Mouse (Mus musculus) lung, postnatal 0 days (tissue): Measurements from ENCODE around the gene Rpl35. TPM values are rescaled to one million over a fixed set of nuclear protein-coding genes. Genes with fewer than 3 reads are reported as not detected.

Experiments used
- ATAC-seq: fragments of 200-750 bp; cut with Nextera tagmentation; 2 replicates; pipeline ENCODE4 v1.8.0; 2017; ENCODE audit warnings: moderate library complexity
- DNase-seq: peaks from one replicate; pipeline ENCODE4 v3.0.0-alpha.2; 2016; ENCODE audit warnings: low spot score
- H3K27ac ChIP-seq: fragments of 300-500 bp; sonication (generic); 2 replicates; pipeline ENCODE4 v1.5.1; 2014; ENCODE audit warnings: antibody characterized with exemption, mild to moderate bottlenecking, low read length, mixed read lengths
- H3K27me3 ChIP-seq: fragments of 300-500 bp; sonication (generic); replicated peaks from 2 replicates; pipeline ENCODE4 v1.6.1; 2014; ENCODE audit warnings: low read length, mixed read lengths; ENCODE audit not compliant: insufficient read depth
- H3K36me3 ChIP-seq: fragments of 300-500 bp; sonication (generic); 2 replicates; pipeline ENCODE4 v1.6.1; 2014; ENCODE audit warnings: low read length, mixed read lengths; ENCODE audit not compliant: insufficient read depth
- H3K4me1 ChIP-seq: fragments of 300-500 bp; sonication (generic); 2 replicates; pipeline ENCODE4 v1.6.1; 2014; ENCODE audit warnings: antibody characterized with exemption, low read depth, low read length, mixed read lengths; ENCODE audit not compliant: insufficient read depth
- H3K4me2 ChIP-seq: fragments of 300-500 bp; sonication (generic); replicated peaks from 2 replicates; pipeline ENCODE4 v1.6.1; 2014; ENCODE audit warnings: low read depth, mild to moderate bottlenecking, low read length, moderate library complexity, mixed read lengths
- H3K4me3 ChIP-seq: fragments of 300-500 bp; sonication (generic); 2 replicates; pipeline ENCODE4 v1.5.1; 2014; ENCODE audit warnings: low read depth, low read length
- H3K9ac ChIP-seq: fragments of 300-500 bp; sonication (generic); replicated peaks from 2 replicates; pipeline ENCODE4 v1.6.1; 2014; ENCODE audit warnings: low read depth, mild to moderate bottlenecking
- H3K9me3 ChIP-seq: fragments of 300-500 bp; sonication (generic); 2 replicates; pipeline ENCODE4 v1.6.1; 2016; ENCODE audit warnings: low read length, mixed read lengths
- CTCF ChIP-seq: IDR thresholded peaks from 2 replicates; pipeline ENCODE4 v1.5.1; 2016; ENCODE audit warnings: antibody characterized with exemption, mild to moderate bottlenecking
- EP300 ChIP-seq: IDR thresholded peaks from 2 replicates; pipeline ENCODE4 v1.6.1; 2016; ENCODE audit warnings: antibody characterized with exemption, mild to moderate bottlenecking, control low read depth
- WGBS: fragments of 180-500 bp; shearing (Covaris S2); extraction: QIAGEN DNeasy Blood & Tissue Kit; methylation state at CpG from one replicate; pipeline ENCODE4 v1.1.7; 2014; 5-methylcytosine and 5-hydroxymethylcytosine counted together
- polyA plus RNA-seq: library from polyadenylated mRNA; unstranded; fragments of >200 nt; fragmentation: Nextera tagmentation; extraction: Ambion mirVana; gene quantifications from 2 replicates; pipeline ENCODE4 v1.2.1, GENCODE M21; 2015

Rpl35 gene
- polyA plus RNA-seq, 1 experiment from 2014 or later, result 675 TPM

DNA sequence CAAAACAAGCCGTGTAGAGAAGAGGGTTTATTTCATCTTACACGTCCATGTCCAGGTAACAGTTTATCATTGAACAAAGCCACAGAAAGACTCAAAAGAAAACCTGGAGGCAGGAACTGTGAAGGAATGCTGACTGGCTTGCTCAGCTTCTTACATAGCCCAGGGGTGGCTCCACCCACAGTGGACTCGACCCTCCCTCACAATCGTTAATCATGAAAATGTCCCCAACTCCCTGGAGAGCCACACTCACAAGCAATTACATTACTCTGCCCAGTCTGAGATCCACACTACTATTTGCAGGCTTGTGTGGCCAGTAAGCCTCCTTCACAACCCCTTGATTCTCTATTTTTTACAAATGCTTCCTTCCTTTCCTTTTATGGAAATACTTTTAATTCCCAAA is 41.2 kb downstream of the Rpl35 start:
- no peak for DNase-seq
- H3K36me3 ChIP-seq, result no peaks in the 10 kb centered on the region
- H3K4me2 ChIP-seq, result no peak overlapping the region
- H3K4me3 ChIP-seq, result no peak overlapping the region
- ATAC-seq, result no peak
- no peak overlapping the region for H3K9ac ChIP-seq
- WGBS, result 16% methylated on average over 4 of the region's 4 CpGs
- H3K9me3 ChIP-seq, result no peaks in the 10 kb centered on the region
- no peaks in the 10 kb centered on the region for H3K4me1 ChIP-seq
- no peak for TF ChIP-seq EP300
- TF ChIP-seq CTCF, result no peak
- H3K27me3 ChIP-seq, result no peaks in the 10 kb centered on the region
- no peak overlapping the region for H3K27ac ChIP-seq

DNA sequence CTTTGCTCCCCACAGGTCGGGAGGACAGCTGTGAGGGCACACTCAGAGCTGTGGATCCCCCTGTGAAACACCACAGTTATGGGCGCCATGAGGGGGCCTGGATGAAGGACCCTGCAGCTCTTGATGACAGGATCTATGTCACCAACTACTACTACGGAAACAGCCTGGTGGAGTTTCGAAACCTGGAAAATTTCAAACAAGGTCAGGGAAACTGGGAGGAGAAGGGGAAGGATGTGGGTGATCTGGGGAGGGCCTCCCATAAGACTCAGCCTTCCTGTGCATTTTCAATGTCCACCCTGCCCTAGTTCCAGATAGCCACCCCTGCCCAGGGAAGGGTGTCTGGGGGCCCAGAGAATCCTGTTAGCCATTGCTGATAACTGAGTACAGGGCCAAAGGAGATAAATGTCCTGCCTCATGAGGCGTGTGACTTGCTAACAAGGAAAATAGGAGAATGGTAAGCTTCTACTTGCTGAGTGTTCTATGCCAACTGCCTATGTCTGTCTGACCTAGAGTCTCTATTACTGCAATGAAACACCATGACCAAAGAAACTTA is 47.7 kb downstream of the Rpl35 start:
- Histone ChIP-seq H3K36me3 (no peaks in the 10 kb centered on the region), H3K4me1 (no peaks in the 10 kb centered on the region), H3K4me2 (no peak overlapping the region), H3K4me3 (no peak overlapping the region), H3K27ac (no peak overlapping the region), H3K9me3 (no peaks in the 10 kb centered on the region), H3K9ac (no peak overlapping the region), H3K27me3 (no peaks in the 10 kb centered on the region)
- DNase-seq, result no peak
- ATAC-seq, result no peak
- TF ChIP-seq EP300 (no peak), CTCF (no peak)
- WGBS, result 76% methylated on average over 5 of the region's 5 CpGs

DNA sequence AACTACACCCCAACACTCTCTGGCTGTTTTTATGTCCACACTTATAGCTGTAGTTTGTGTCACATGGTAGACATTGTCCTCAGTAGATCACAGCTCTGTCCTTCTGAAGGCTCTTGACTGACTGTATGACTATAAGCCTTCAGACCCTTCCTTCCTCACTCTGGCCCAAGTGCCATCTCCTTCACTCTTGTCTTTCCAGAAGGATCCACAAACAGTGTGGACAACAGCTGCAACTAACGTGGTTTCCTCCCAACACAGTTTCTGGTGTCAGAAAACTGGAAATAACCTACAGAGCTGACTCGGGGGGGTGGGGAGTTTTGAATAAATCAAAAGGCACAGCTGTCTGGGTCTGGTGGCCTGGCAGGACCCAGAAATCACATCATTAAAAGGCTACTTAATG is 49.4 kb downstream of the Rpl35 start:
- Histone ChIP-seq H3K9me3 (no peaks in the 10 kb centered on the region), H3K4me2 (no peak overlapping the region), H3K27me3 (no peaks in the 10 kb centered on the region), H3K4me1 (no peaks in the 10 kb centered on the region; the same call in 1 of the 2 replicates), H3K9ac (no peak overlapping the region), H3K36me3 (no peaks in the 10 kb centered on the region), H3K4me3 (no peak overlapping the region), H3K27ac (no peak overlapping the region)
- 48% methylated on average over 2 of the region's 2 CpGs for WGBS
- no peak for ATAC-seq
- no peak for TF ChIP-seq CTCF
- no peak for TF ChIP-seq EP300
- DNase-seq, result no peak

DNA sequence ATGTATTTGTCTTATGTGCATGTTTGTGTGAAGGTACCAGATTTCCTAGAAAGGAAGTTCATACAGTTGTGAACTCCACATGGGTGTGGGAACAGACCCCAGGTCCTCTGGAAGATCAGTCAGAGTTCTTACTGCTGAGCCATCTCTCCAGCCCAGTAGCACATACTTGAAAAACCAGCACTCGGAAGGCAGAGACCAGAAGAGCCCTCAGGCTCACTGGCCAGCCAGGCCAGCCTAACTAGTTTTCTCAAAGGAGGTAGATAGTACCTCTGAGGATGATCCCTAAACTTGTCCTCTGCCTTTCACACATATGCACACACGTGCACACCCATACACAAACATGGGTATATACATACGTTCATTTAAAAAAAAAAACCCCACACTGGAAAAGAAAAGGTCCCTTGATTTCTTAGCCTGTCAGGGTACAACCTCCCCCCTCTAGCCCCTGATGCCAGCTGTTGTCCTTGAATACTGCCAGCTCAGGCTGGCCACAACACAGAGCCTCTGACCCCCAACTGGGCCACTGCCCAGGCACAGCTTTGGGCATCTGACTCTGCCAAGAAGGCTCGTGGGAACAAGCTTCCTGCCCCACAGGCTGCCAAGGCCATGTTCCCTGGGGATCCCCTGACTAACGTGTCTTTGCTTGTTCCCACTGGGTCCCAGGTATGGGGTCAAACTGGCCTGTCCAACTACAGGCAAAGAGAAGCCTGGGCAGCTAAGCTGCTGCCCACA is 52.1 kb downstream of the Rpl35 start:
- Histone ChIP-seq H3K27ac (no peak overlapping the region), H3K9ac (no peak overlapping the region), H3K27me3 (no peaks in the 10 kb centered on the region), H3K36me3 (no peaks in the 10 kb centered on the region), H3K9me3 (no peaks in the 10 kb centered on the region), H3K4me2 (no peak overlapping the region), H3K4me3 (no peak overlapping the region), H3K4me1 (no peaks in the 10 kb centered on the region; the same call in 1 of the 2 replicates)
- DNase-seq (no peak), ATAC-seq (no peak)
- TF ChIP-seq CTCF, result no peak
- WGBS, result 64% methylated on average over 5 of the region's 5 CpGs

Other genes starting within 250 kb of the Rpl35 start
- 0.53 and 0.74 TPM in 2 replicates for gene Nr6a1, start 77.9 kb downstream of the Rpl35 start, polyA plus RNA-seq
- 5.9 and 6.4 TPM in 2 replicates for gene Olfml2a, start 73.6 kb downstream of the Rpl35 start, polyA plus RNA-seq
- gene Wdr38, start 8.1 kb downstream of the Rpl35 start, polyA plus RNA-seq, result 2.6 and 3.1 TPM in 2 replicates
- 91.3 and 93.7 TPM in 2 replicates for gene Arpc5l, start 276 bp downstream of the Rpl35 start, polyA plus RNA-seq
- gene Golga1, start 59.9 kb upstream of the Rpl35 start, polyA plus RNA-seq, result 22.2 and 23.2 TPM in 2 replicates
- gene Scai, start 185.1 kb upstream of the Rpl35 start, polyA plus RNA-seq, result 2.7 and 3.8 TPM in 2 replicates
- gene Ppp6c, start 220.8 kb upstream of the Rpl35 start, polyA plus RNA-seq, result 70.7 and 73.6 TPM in 2 replicates